Mouse (Mus musculus) forebrain, embryonic 11.5 days (tissue): ENCODE measurements around the gene Uck1. TPM values are rescaled to one million over a fixed set of nuclear protein-coding genes. Genes with fewer than 3 reads are reported as not detected.

Experiments
- ATAC-seq: fragments of 200-750 bp; cut with Nextera tagmentation; replicated peaks from 2 replicates; pipeline ENCODE4 v1.8.0; 2017; ENCODE audit warnings: moderate TSS enrichment; ENCODE audit not compliant: low FRiP score
- DNase-seq: peaks from one replicate; pipeline ENCODE4 v3.0.0-alpha.2; 2017; ENCODE audit warnings: low spot score
- H3K27ac ChIP-seq: fragments of 300-500 bp; sonication (generic); 2 replicates; pipeline ENCODE4 v1.5.1; 2014; ENCODE audit warnings: low read depth, low read length
- H3K27me3 ChIP-seq: fragments of 300-500 bp; sonication (generic); 2 replicates; pipeline ENCODE4 v1.6.1; 2014; ENCODE audit warnings: mild to moderate bottlenecking, low read length, mixed read lengths; ENCODE audit not compliant: control insufficient read depth, insufficient read depth
- H3K36me3 ChIP-seq: fragments of 300-500 bp; sonication (generic); 2 replicates; pipeline ENCODE4 v1.6.1; 2014; ENCODE audit warnings: mild to moderate bottlenecking, low read length, moderate library complexity, mixed read lengths; ENCODE audit not compliant: control insufficient read depth, insufficient read depth
- H3K4me1 ChIP-seq: fragments of 300-500 bp; sonication (generic); replicated peaks from 2 replicates; pipeline ENCODE4 v1.6.1; 2014; ENCODE audit warnings: low read length, mixed read lengths; ENCODE audit not compliant: control insufficient read depth, insufficient read depth
- H3K4me2 ChIP-seq: fragments of 300-500 bp; sonication (generic); 2 replicates; pipeline ENCODE4 v1.6.1; 2014; ENCODE audit warnings: low read depth, mild to moderate bottlenecking, low read length, moderate library complexity, mixed read lengths; ENCODE audit not compliant: severe bottlenecking
- H3K4me3 ChIP-seq: fragments of 300-500 bp; sonication (generic); 2 replicates; pipeline ENCODE4 v1.5.1; 2014; ENCODE audit warnings: low read depth, low read length
- H3K9ac ChIP-seq: fragments of 300-500 bp; sonication (generic); 2 replicates; pipeline ENCODE4 v1.6.1; 2014; ENCODE audit warnings: low read length
- H3K9me3 ChIP-seq: fragments of 300-500 bp; sonication (generic); 2 replicates; pipeline ENCODE4 v1.6.1; 2016; ENCODE audit warnings: low read length, mixed read lengths; ENCODE audit not compliant: control insufficient read depth
- WGBS: fragments of 180-500 bp; shearing (Covaris S2); extraction: QIAGEN DNeasy Blood & Tissue Kit; methylation state at CpG from one replicate; pipeline ENCODE4 v1.1.7; 2014; 5-methylcytosine and 5-hydroxymethylcytosine counted together
- polyA plus RNA-seq: library from polyadenylated mRNA; unstranded; fragments of >200 nt; fragmentation: Nextera tagmentation; extraction: Ambion mirVana; gene quantifications from 2 replicates; pipeline ENCODE4 v1.2.1, GENCODE M21; 2014

The Uck1 gene
- polyA plus RNA-seq, 1 experiment from 2014 or later, result 78.4 TPM

GRCm38 (mm10) chr2:32254563-32254962 is 5.4 kb downstream of the Uck1 start:
- Histone ChIP-seq H3K36me3 (peaks cover 17% of the 10 kb centered on the region; the same call in 1 of the 2 replicates), H3K9ac (no peak overlapping the region), H3K9me3 (no peaks in the 10 kb centered on the region), H3K4me1 (peaks cover 8% of the 10 kb centered on the region; the same call in 1 of the 2 replicates), H3K4me2 (no peak overlapping the region), H3K27ac (no peak overlapping the region), H3K4me3 (no peak overlapping the region), H3K27me3 (no peaks in the 10 kb centered on the region)
- 87% methylated on average over 5 of the region's 5 CpGs for WGBS
- DNase-seq (no peak), ATAC-seq (no peak)

GRCm38 (mm10) chr2:32253352-32253751 is 6.6 kb downstream of the Uck1 start:
- no peak overlapping the region for H3K27ac ChIP-seq
- no peak overlapping the region for H3K4me3 ChIP-seq
- H3K9ac ChIP-seq, result no peak overlapping the region
- ATAC-seq (no peak), DNase-seq (no peak)
- H3K27me3 ChIP-seq, result no peaks in the 10 kb centered on the region
- peaks cover 21% of the 10 kb centered on the region; the same call in 1 of the 2 replicates for H3K36me3 ChIP-seq
- H3K4me2 ChIP-seq, result no peak overlapping the region
- no peaks in the 10 kb centered on the region for H3K9me3 ChIP-seq
- H3K4me1 ChIP-seq, result no peaks in the 10 kb centered on the region
- WGBS, result 94% methylated on average over 1 of the region's 1 CpGs

GRCm38 (mm10) chr2:32252658-32253057 is 7.3 kb downstream of the Uck1 start:
- Histone ChIP-seq H3K4me1 (no peaks in the 10 kb centered on the region), H3K9me3 (no peaks in the 10 kb centered on the region), H3K4me3 (no peak overlapping the region), H3K36me3 (peaks cover 20% of the 10 kb centered on the region; the same call in 1 of the 2 replicates), H3K27ac (no peak overlapping the region), H3K9ac (no peak overlapping the region), H3K27me3 (no peaks in the 10 kb centered on the region), H3K4me2 (no peak overlapping the region)
- ATAC-seq (no peak), DNase-seq (no peak)
- 89% methylated on average over 5 of the region's 5 CpGs for WGBS

- peaks cover 18% of the 10 kb centered on the region; the same call in 1 of the 2 replicates for H3K36me3 ChIP-seq
- H3K4me1 ChIP-seq, result no peaks in the 10 kb centered on the region
- H3K9ac ChIP-seq, result no peak overlapping the region
- H3K27ac ChIP-seq, result no peak overlapping the region
- no peak for DNase-seq
- H3K27me3 ChIP-seq, result no peaks in the 10 kb centered on the region
- H3K9me3 ChIP-seq, result no peaks in the 10 kb centered on the region
- H3K4me3 ChIP-seq, result no peak overlapping the region
- no peak for ATAC-seq
- 89% methylated on average over 12 of the region's 12 CpGs for WGBS
- H3K4me2 ChIP-seq, result no peak overlapping the region
Measured at GRCm38 (mm10) chr2:32251791-32252527, 8.0 kb downstream of the Uck1 start.

GRCm38 (mm10) chr2:32248377-32249361 is 11.3 kb downstream of the Uck1 start:
- DNase-seq (no peak), ATAC-seq (no peak)
- H3K4me1 ChIP-seq, result no peaks in the 10 kb centered on the region
- peaks cover 12% of the 10 kb centered on the region; the same call in 1 of the 2 replicates for H3K36me3 ChIP-seq
- WGBS, result 82% methylated on average over 10 of the region's 10 CpGs
- no peak overlapping the region for H3K4me3 ChIP-seq
- H3K9me3 ChIP-seq, result no peaks in the 10 kb centered on the region
- H3K4me2 ChIP-seq, result no peak overlapping the region
- no peak overlapping the region for H3K9ac ChIP-seq
- H3K27ac ChIP-seq, result no peak overlapping the region
- H3K27me3 ChIP-seq, result no peaks in the 10 kb centered on the region

GRCm38 (mm10) chr2:32246741-32247140 is 13.2 kb downstream of the Uck1 start:
- DNase-seq (no peak), ATAC-seq (no peak)
- Histone ChIP-seq H3K4me2 (no peak overlapping the region), H3K9ac (no peak overlapping the region), H3K27me3 (no peaks in the 10 kb centered on the region), H3K4me3 (no peak overlapping the region), H3K27ac (no peak overlapping the region), H3K36me3 (peaks cover 7% of the 10 kb centered on the region; the same call in 1 of the 2 replicates), H3K4me1 (no peaks in the 10 kb centered on the region), H3K9me3 (no peaks in the 10 kb centered on the region)
- WGBS, result 90% methylated on average over 4 of the region's 4 CpGs

- 82% methylated on average over 4 of the region's 4 CpGs for WGBS
- Histone ChIP-seq H3K4me3 (no peak overlapping the region), H3K4me1 (no peaks in the 10 kb centered on the region), H3K4me2 (no peak overlapping the region), H3K9me3 (no peaks in the 10 kb centered on the region), H3K36me3 (peaks cover 2% of the 10 kb centered on the region; the same call in 1 of the 2 replicates), H3K27ac (no peak overlapping the region), H3K27me3 (no peaks in the 10 kb centered on the region), H3K9ac (no peak overlapping the region)
- DNase-seq (no peak), ATAC-seq (no peak)
Measured at GRCm38 (mm10) chr2:32242986-32243385, 17.0 kb downstream of the Uck1 start.

DNA sequence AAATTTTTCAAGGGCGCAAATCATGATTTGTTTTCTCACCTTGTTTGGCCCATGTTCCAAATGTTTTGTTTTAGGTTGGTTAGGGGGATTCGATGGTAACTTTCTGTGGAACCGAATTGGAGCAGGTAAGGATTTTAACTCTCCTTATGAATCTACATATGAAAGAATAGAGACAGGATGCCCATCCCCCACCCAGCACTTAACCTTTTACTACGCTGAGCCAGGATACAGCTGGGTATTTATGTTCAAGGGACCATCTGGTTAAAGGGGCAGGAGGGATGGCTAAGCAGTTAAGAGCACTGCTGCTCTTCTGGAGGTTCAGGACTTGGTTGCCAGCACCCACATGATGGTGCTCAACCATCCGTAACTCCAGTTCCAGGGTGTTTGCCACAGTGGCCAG is 19.4 kb downstream of the Uck1 start:
- no peaks in the 10 kb centered on the region; the same call in 1 of the 2 replicates for H3K36me3 ChIP-seq

More for the DNA sequence above, 19.4 kb downstream of the Uck1 start:
- no peaks in the 10 kb centered on the region for H3K27me3 ChIP-seq
- H3K9me3 ChIP-seq, result no peaks in the 10 kb centered on the region
- no peak overlapping the region for H3K27ac ChIP-seq
- no peak overlapping the region for H3K9ac ChIP-seq
- 0 out of 2 replicates have a peak, but pooled peaks cover 3% of the 10 kb centered on the region for H3K4me1 ChIP-seq
- H3K4me3 ChIP-seq, result no peak overlapping the region
- no peak for ATAC-seq
- H3K4me2 ChIP-seq, result no peak overlapping the region
- no peak for DNase-seq
- WGBS, result 91% methylated on average over 5 of the region's 5 CpGs
